Mouse (Mus musculus) liver, embryonic 15.5 days (tissue): ENCODE results near the gene Sh2d3c. TPM values are rescaled to one million over a fixed set of nuclear protein-coding genes. Genes with fewer than 3 reads are reported as not detected.

Experiments
- ATAC-seq: fragments of 200-750 bp; cut with Nextera tagmentation; 2 replicates; pipeline ENCODE4 v1.8.0; 2017; ENCODE audit warnings: moderate number of reproducible peaks, mild to moderate bottlenecking, moderate library complexity; ENCODE audit not compliant: insufficient read depth
- H3K27ac ChIP-seq: fragments of 300-500 bp; sonication (generic); replicated peaks from 2 replicates; pipeline ENCODE4 v1.5.1; 2015; ENCODE audit warnings: mild to moderate bottlenecking, inconsistent platforms
- H3K27me3 ChIP-seq: fragments of 300-500 bp; sonication (generic); 2 replicates; pipeline ENCODE4 v1.6.1; 2015; ENCODE audit warnings: mild to moderate bottlenecking, inconsistent platforms
- H3K36me3 ChIP-seq: fragments of 300-500 bp; sonication (generic); replicated peaks from 2 replicates; pipeline ENCODE4 v1.6.1; 2015; ENCODE audit warnings: moderate library complexity, mild to moderate bottlenecking, inconsistent platforms
- H3K4me1 ChIP-seq: fragments of 300-500 bp; sonication (generic); replicated peaks from 2 replicates; pipeline ENCODE4 v1.6.1; 2015; ENCODE audit warnings: inconsistent platforms
- H3K4me2 ChIP-seq: fragments of 300-500 bp; sonication (generic); 2 replicates; pipeline ENCODE4 v1.6.1; 2015; ENCODE audit warnings: moderate library complexity, mild to moderate bottlenecking, inconsistent platforms
- H3K4me3 ChIP-seq: fragments of 300-500 bp; sonication (generic); replicated peaks from 2 replicates; pipeline ENCODE4 v1.5.1; 2015; ENCODE audit warnings: mild to moderate bottlenecking, inconsistent platforms
- H3K9ac ChIP-seq: fragments of 300-500 bp; sonication (generic); 2 replicates; pipeline ENCODE4 v1.6.1; 2015; ENCODE audit warnings: moderate library complexity, mild to moderate bottlenecking, inconsistent platforms
- H3K9me3 ChIP-seq: fragments of 300-500 bp; sonication (generic); replicated peaks from 2 replicates; pipeline ENCODE4 v1.6.1; 2016; ENCODE audit warnings: inconsistent platforms
- WGBS: fragments of 180-500 bp; shearing (Covaris S2); methylation state at CpG from one replicate; pipeline ENCODE4 v1.1.7; 2015; ENCODE audit warnings: mixed read lengths; ENCODE audit not compliant: insufficient replicate concordance; 5-methylcytosine and 5-hydroxymethylcytosine counted together
- polyA plus RNA-seq: library from polyadenylated mRNA; unstranded; fragments of >200 nt; fragmentation: Nextera tagmentation; extraction: Ambion mirVana; gene quantifications from 2 replicates; pipeline ENCODE4 v1.2.1, GENCODE M21; 2015

The Sh2d3c gene
- polyA plus RNA-seq, 1 experiment from 2014 or later, result 7.0 TPM

DNA sequence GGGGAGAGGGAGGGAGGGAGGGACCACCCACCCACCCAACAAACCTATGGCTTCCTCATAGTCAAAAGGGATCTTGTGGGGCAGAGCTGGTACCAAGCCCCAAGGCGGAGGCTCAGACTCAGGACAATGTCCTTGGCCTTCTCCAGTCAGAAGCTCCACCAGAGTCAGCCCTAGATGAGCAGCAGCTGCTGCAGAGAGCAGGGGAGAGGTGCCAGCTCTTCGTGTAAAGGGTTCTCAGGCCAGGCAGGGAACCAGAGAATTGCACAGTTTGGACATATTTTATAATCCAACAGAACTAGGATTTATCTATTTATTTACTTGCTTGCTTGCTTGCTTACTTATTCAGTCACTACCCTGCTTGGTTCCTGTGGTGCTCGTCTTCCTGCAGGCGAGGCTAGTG, 18.5 kb downstream of the Sh2d3c start:
- H3K9ac ChIP-seq, result no peak overlapping the region
- no peaks in the 10 kb centered on the region for H3K9me3 ChIP-seq
- no peak overlapping the region for H3K4me2 ChIP-seq
- no peaks in the 10 kb centered on the region for H3K36me3 ChIP-seq
- H3K4me1 ChIP-seq, result peaks cover 15% of the 10 kb centered on the region
- WGBS, result 56% methylated on average over 4 of the region's 4 CpGs
- ATAC-seq, result no peak
- no peak overlapping the region for H3K4me3 ChIP-seq
- peaks cover 21% of the 10 kb centered on the region for H3K27me3 ChIP-seq
- no peak overlapping the region for H3K27ac ChIP-seq

GRCm38 (mm10) chr2:32740916-32741272, 20.0 kb downstream of the Sh2d3c start, which contains the start of gene 6330409D20Rik:
Gene 6330409D20Rik, minus strand, starts transcription at chr2:32741016.
- Histone ChIP-seq H3K4me1 (peaks cover 15% of the 10 kb centered on the region), H3K4me3 (peak within 1 kb of the TSS; percentile 23; the same call in 1 of the 2 replicates), H3K9me3 (no peaks in the 10 kb centered on the region), H3K36me3 (0 out of 2 replicates have a peak, but pooled peaks cover 2% of the 10 kb centered on the region), H3K27ac (no peak within 1 kb of the TSS), H3K9ac (no peak within 1 kb of the TSS), H3K4me2 (peak within 1 kb of the TSS; percentile 59), H3K27me3 (peaks cover 21% of the 10 kb centered on the region)
- no peak for ATAC-seq
- 29% methylated on average over 11 of the region's 11 CpGs for WGBS

DNA sequence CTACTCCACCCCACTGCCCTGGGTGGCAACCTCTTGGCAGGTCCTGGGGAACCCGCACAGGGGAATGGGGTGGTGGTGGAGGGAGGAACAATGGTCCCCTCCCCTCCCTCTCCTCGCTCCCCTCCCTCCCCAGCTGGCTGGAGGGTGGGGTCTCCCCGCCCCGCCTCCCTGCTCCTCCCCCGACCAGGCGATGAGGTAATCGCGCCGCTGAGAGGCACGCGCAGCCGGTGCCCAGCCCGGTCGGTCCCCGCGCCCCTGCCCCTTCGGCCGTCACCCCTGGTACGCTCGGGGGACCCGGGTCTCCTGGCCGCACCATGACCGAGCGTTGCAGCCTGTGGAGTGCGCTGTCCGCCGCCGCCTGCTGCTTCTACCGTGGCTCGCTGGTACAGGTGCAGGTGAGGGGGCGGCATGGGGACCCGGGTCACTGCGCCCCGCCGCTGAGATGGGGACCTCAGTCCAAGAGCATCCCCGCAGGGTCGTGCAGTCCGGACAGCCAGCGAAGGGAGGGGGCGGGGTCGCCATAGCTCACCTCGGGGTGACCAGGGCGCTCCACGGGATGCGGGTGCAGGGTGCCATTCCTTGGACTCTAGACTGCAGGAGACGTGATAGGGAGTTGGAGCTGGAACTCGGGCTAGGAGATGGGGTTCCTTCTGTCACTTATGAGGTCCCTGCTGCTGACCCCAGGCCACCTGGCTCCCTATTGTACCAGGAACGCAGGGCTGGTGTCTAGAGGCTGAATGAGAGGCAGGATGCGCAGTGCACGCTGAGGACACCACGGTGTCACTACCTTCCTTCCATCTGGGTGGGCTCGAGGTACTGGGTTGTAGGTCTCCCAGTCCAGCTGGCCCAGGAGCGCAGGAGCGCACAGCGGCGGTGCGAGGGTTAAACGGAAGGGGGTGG, 20.7 kb downstream of the Sh2d3c start:
- WGBS, result 32% methylated on average over 56 of the region's 58 CpGs
- Histone ChIP-seq H3K9ac (no peak overlapping the region), H3K27ac (no peak overlapping the region), H3K27me3 (peaks cover 21% of the 10 kb centered on the region), H3K9me3 (no peaks in the 10 kb centered on the region), H3K4me2 (peak overlapping the region; percentile 59), H3K4me1 (peaks cover 11% of the 10 kb centered on the region), H3K36me3 (0 out of 2 replicates have a peak, but pooled peaks cover 2% of the 10 kb centered on the region), H3K4me3 (peak overlapping the region; percentile 23; the same call in 1 of the 2 replicates)
- ATAC-seq, result no peak

GRCm38 (mm10) chr2:32742173-32742531, 21.3 kb downstream of the Sh2d3c start:
- H3K9me3 ChIP-seq, result no peaks in the 10 kb centered on the region
- WGBS, result 70% methylated on average over 18 of the region's 18 CpGs
- no peak overlapping the region for H3K9ac ChIP-seq
- H3K27me3 ChIP-seq, result peaks cover 21% of the 10 kb centered on the region
- no peak for ATAC-seq
- H3K36me3 ChIP-seq, result 0 out of 2 replicates have a peak, but pooled peaks cover 2% of the 10 kb centered on the region
- H3K4me3 ChIP-seq, result no peak overlapping the region
- H3K27ac ChIP-seq, result no peak overlapping the region
- no peak overlapping the region for H3K4me2 ChIP-seq
- peaks cover 6% of the 10 kb centered on the region for H3K4me1 ChIP-seq

- Histone ChIP-seq H3K4me1 (peaks cover 6% of the 10 kb centered on the region), H3K4me3 (no peak overlapping the region), H3K4me2 (no peak overlapping the region), H3K27me3 (peaks cover 21% of the 10 kb centered on the region), H3K9ac (no peak overlapping the region), H3K9me3 (no peaks in the 10 kb centered on the region), H3K36me3 (0 out of 2 replicates have a peak, but pooled peaks cover 2% of the 10 kb centered on the region), H3K27ac (no peak overlapping the region)
- no peak for ATAC-seq
- 62% methylated on average over 15 of the region's 15 CpGs for WGBS
Measured at GRCm38 (mm10) chr2:32744272-32744982, 23.6 kb downstream of the Sh2d3c start.

GRCm38 (mm10) chr2:32749082-32749481, 28.2 kb downstream of the Sh2d3c start:
- no peak overlapping the region for H3K4me3 ChIP-seq
- H3K9me3 ChIP-seq, result no peaks in the 10 kb centered on the region
- ATAC-seq, result no peak
- 0 out of 2 replicates have a peak, but pooled peaks cover 2% of the 10 kb centered on the region for H3K36me3 ChIP-seq
- 80% methylated on average over 16 of the region's 16 CpGs for WGBS
- no peak overlapping the region for H3K4me2 ChIP-seq
- peaks cover 5% of the 10 kb centered on the region; the same call in 1 of the 2 replicates for H3K4me1 ChIP-seq
- no peak overlapping the region for H3K9ac ChIP-seq
- H3K27me3 ChIP-seq, result no peaks in the 10 kb centered on the region
- H3K27ac ChIP-seq, result no peak overlapping the region

DNA sequence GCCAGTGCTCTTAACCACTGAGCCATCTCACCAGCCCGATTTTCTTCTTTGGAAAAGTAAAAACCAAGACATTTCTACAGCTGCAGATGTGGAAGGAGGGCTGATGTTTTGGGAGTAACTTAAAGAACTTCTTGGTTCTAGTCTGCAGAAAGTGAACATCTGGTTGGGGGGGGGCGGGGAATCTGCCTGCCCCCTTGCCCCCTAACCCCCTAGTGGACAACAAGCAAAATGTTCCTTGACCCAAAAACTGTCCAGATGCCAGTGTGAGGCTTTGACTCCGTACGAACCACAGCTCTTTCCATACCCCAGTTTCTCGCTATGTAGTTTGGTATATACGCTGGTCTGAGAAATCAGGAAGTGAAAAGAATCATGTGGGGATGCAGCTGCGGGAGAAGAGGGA, 29.3 kb downstream of the Sh2d3c start:
- Histone ChIP-seq H3K27ac (no peak overlapping the region), H3K4me2 (no peak overlapping the region), H3K9me3 (no peaks in the 10 kb centered on the region), H3K9ac (no peak overlapping the region), H3K4me3 (no peak overlapping the region), H3K4me1 (peaks cover 5% of the 10 kb centered on the region; the same call in 1 of the 2 replicates), H3K36me3 (0 out of 2 replicates have a peak, but pooled peaks cover 7% of the 10 kb centered on the region), H3K27me3 (no peaks in the 10 kb centered on the region)
- WGBS, result 66% methylated on average over 7 of the region's 7 CpGs
- ATAC-seq, result no peak

DNA sequence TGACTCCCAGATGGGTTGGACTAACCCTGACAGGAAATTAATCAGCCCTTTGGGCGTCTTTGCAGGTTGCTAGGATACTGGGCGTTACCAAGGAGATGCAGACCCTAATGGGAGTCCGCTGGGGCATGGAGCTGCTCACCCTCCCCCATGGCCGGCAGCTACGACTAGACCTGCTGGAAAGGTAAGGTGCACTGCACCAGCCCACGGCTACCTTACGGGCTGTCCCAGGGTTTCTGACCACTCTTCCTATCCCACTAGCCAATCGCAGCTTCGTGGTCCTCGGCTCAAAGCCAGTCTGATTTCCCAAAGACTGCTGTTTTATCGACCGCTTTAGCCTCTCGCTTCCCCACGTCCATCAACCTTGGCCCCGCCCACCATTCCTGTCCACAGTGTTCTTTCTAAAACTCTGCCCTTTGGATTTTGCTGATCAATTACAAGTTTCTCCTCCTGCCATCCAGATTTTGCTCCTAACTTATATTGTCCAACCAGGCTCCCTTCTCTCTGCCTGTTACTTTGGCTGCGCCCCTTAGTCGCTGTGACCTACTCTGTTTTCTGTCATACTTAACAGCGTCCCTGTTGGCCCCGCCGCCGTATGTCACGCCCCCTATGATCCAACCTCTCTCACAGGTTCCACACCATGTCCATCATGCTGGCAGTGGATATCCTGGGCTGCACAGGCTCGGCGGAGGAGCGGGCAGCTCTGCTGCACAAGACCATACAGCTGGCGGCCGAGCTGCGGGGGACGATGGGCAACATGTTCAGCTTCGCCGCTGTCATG, 30.2 kb downstream of the Sh2d3c start:
- Histone ChIP-seq H3K9me3 (no peaks in the 10 kb centered on the region), H3K4me3 (peak overlapping the region; percentile 34), H3K4me1 (peaks cover 5% of the 10 kb centered on the region; the same call in 1 of the 2 replicates), H3K9ac (no peak overlapping the region), H3K36me3 (0 out of 2 replicates have a peak, but pooled peaks cover 5% of the 10 kb centered on the region), H3K27ac (peak overlapping the region; percentile 48; the same call in 1 of the 2 replicates), H3K4me2 (peak overlapping the region; percentile 41), H3K27me3 (no peaks in the 10 kb centered on the region)
- ATAC-seq, result peak; percentile 69
- WGBS, result 66% methylated on average over 31 of the region's 31 CpGs

DNA sequence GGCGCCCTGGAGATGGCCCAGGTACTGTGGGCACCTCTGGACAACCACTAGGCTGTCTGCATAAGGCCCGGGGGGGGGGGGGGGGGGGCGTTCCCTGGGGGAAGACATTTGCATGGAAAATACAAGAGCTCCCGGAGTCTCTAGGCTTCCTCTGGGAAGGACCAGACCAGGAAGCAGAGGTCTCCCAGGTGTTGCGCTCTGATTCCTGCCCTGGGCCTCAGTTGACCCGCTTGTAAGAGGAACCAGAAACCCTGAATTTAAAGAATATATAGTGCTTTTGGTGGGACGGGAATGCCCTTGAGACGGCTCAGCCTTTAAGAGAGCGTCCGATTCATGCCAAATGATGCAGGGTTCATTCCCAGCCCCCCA, 30.8 kb downstream of the Sh2d3c start:
- no peaks in the 10 kb centered on the region for H3K27me3 ChIP-seq
- no peak for ATAC-seq
- 0 out of 2 replicates have a peak, but pooled peaks cover 5% of the 10 kb centered on the region for H3K36me3 ChIP-seq
- no peaks in the 10 kb centered on the region for H3K9me3 ChIP-seq
- 54% methylated on average over 10 of the region's 10 CpGs for WGBS
- peak overlapping the region; percentile 34 for H3K4me3 ChIP-seq
- peak overlapping the region; percentile 48; the same call in 1 of the 2 replicates for H3K27ac ChIP-seq
- peaks cover 6% of the 10 kb centered on the region for H3K4me1 ChIP-seq
- H3K4me2 ChIP-seq, result peak overlapping the region; percentile 41; the same call in 1 of the 2 replicates
- H3K9ac ChIP-seq, result no peak overlapping the region

DNA sequence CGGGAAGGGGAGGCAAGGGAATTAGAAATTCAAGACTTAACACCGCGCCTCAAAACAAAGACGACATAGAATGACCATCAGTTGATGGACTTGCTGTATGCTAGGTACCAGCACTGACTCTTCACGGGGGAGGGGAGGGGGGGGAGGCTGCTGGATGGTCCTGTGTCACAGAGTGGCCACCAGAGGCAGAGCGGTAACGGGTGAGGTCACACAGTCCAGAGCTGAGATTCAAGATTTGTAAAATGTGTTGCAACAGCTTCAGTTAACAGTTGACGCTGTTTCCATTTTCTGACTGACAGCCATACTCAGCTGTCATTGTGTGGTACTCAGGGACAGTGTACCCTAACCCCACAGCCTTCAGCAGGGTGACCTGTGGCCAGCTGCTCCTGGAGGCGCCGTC, 31.3 kb downstream of the Sh2d3c start:
- 67% methylated on average over 10 of the region's 10 CpGs for WGBS
- H3K4me2 ChIP-seq, result peak overlapping the region; percentile 41; the same call in 1 of the 2 replicates
- H3K4me1 ChIP-seq, result peaks cover 9% of the 10 kb centered on the region
- no peaks in the 10 kb centered on the region for H3K27me3 ChIP-seq
- H3K9me3 ChIP-seq, result no peaks in the 10 kb centered on the region
- ATAC-seq, result no peak; the same call in 1 of the 2 replicates
- H3K9ac ChIP-seq, result no peak overlapping the region
- H3K4me3 ChIP-seq, result no peak overlapping the region
- no peak overlapping the region for H3K27ac ChIP-seq
- H3K36me3 ChIP-seq, result 0 out of 2 replicates have a peak, but pooled peaks cover 5% of the 10 kb centered on the region
